Mouse (Mus musculus) kidney, embryonic 16.5 days (tissue): ENCODE measurements at regions not wholly inside any gene's neighbourhood (a gene's known extent, or its start where the extent isn't known, plus 50 kb on each side); places are given as distances from the start of the nearest gene placed in this dataset.
A peak's percentile ranks its signal among the peaks of the same experiment; 100 is the strongest.

ENCODE experiments used
- ATAC-seq: fragments of 200-750 bp; cut with Nextera tagmentation; 2 replicates; pipeline ENCODE4 v1.8.0; 2017; ENCODE audit warnings: moderate TSS enrichment; ENCODE audit not compliant: low FRiP score, low TSS enrichment
- H3K27ac ChIP-seq: fragments of 300-500 bp; sonication (generic); 2 replicates; pipeline ENCODE4 v1.5.1; 2014; ENCODE audit warnings: low read length
- H3K27me3 ChIP-seq: fragments of 300-500 bp; sonication (generic); 2 replicates; pipeline ENCODE4 v1.6.1; 2014; ENCODE audit warnings: low read length, control low read depth, mixed read lengths; ENCODE audit not compliant: insufficient read depth
- H3K36me3 ChIP-seq: fragments of 300-500 bp; sonication (generic); 2 replicates; pipeline ENCODE4 v1.6.1; 2014; ENCODE audit warnings: low read length, control low read depth, mixed read lengths; ENCODE audit not compliant: insufficient read depth
- H3K4me1 ChIP-seq: fragments of 300-500 bp; sonication (generic); 2 replicates; pipeline ENCODE4 v1.6.1; 2014; ENCODE audit warnings: low read length, control low read depth, mixed read lengths; ENCODE audit not compliant: insufficient read depth
- H3K4me2 ChIP-seq: fragments of 300-500 bp; sonication (generic); replicated peaks from 2 replicates; pipeline ENCODE4 v1.6.1; 2014; ENCODE audit warnings: low read depth, low read length
- H3K4me3 ChIP-seq: fragments of 300-500 bp; sonication (generic); 2 replicates; pipeline ENCODE4 v1.5.1; 2014; ENCODE audit warnings: mild to moderate bottlenecking, low read length
- H3K9ac ChIP-seq: fragments of 300-500 bp; sonication (generic); replicated peaks from 2 replicates; pipeline ENCODE4 v1.6.1; 2014; ENCODE audit warnings: low read length
- H3K9me3 ChIP-seq: fragments of 300-500 bp; sonication (generic); 2 replicates; pipeline ENCODE4 v1.6.1; 2016; ENCODE audit warnings: low read length, control low read depth
- WGBS: fragments of 180-500 bp; shearing (Covaris S2); extraction: QIAGEN DNeasy Blood & Tissue Kit; methylation state at CpG from one replicate; pipeline ENCODE4 v1.1.7; 2014; 5-methylcytosine and 5-hydroxymethylcytosine counted together

- H3K4me1 ChIP-seq: no peaks in the 10 kb centered on the region
- no peak overlapping the region for H3K9ac ChIP-seq
- no peak for ATAC-seq
- no peak overlapping the region for H3K4me3 ChIP-seq
- no peaks in the 10 kb centered on the region for H3K9me3 ChIP-seq
- no peaks in the 10 kb centered on the region for H3K27me3 ChIP-seq
- H3K36me3 ChIP-seq: no peaks in the 10 kb centered on the region
- no peak overlapping the region for H3K27ac ChIP-seq
- H3K4me2 ChIP-seq: no peak overlapping the region
- WGBS: 59% methylated on average over 1 of the region's 1 CpGs
These were observed 759.9 kb upstream of the Fam160b2 start for GRCm38 (mm10) chr14:71359581-71359980.

GRCm38 (mm10) chr14:71338219-71338618 is 738.6 kb upstream of the Fam160b2 start:
- H3K27ac ChIP-seq: no peak overlapping the region
- H3K4me3 ChIP-seq: no peak overlapping the region
- no peaks in the 10 kb centered on the region for H3K9me3 ChIP-seq
- no peaks in the 10 kb centered on the region for H3K36me3 ChIP-seq
- H3K27me3 ChIP-seq: no peaks in the 10 kb centered on the region
- H3K9ac ChIP-seq: no peak overlapping the region
- WGBS: 26% methylated on average over 5 of the region's 5 CpGs
- no peak overlapping the region for H3K4me2 ChIP-seq
- no peaks in the 10 kb centered on the region for H3K4me1 ChIP-seq
- peak; percentile 88; the same call in 1 of the 2 replicates for ATAC-seq

- ATAC-seq: no peak
These were observed 737.3 kb upstream of the Fam160b2 start for GRCm38 (mm10) chr14:71336906-71337305.

DNA sequence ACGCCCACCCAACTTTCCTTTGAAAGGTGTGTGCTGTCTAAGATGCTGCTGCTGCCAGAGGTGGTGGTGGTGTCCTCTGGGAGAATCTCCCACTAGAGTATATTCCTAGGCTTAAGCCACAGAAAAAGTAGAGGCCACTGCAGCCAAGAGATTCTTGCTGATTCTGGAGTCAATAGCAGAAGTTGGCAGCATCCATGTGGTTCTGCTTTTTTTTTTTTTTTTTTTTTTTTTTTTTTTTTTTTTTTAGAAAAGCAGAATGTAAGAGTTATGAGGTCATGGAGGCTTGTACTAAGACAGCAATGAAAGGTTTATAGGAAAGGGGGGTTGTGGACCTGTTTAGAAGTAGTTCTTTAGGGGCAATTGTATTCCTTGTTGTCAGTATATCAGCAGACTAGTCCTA is 734.4 kb upstream of the Fam160b2 start:
- Histone ChIP-seq H3K4me3 (no peak overlapping the region), H3K27me3 (no peaks in the 10 kb centered on the region), H3K4me1 (no peaks in the 10 kb centered on the region), H3K27ac (no peak overlapping the region), H3K9me3 (no peaks in the 10 kb centered on the region), H3K36me3 (no peaks in the 10 kb centered on the region), H3K9ac (no peak overlapping the region), H3K4me2 (no peak overlapping the region)
- no peak for ATAC-seq
- WGBS: 95% methylated on average over 1 of the region's 1 CpGs

More at GRCm38 (mm10) chr14:71336906-71337305, 737.3 kb upstream of the Fam160b2 start:
- Histone ChIP-seq H3K36me3 (no peaks in the 10 kb centered on the region), H3K9me3 (no peaks in the 10 kb centered on the region), H3K4me3 (no peak overlapping the region), H3K9ac (no peak overlapping the region), H3K27me3 (no peaks in the 10 kb centered on the region), H3K4me2 (no peak overlapping the region), H3K4me1 (no peaks in the 10 kb centered on the region), H3K27ac (no peak overlapping the region)
- WGBS: 95% methylated on average over 3 of the region's 3 CpGs

GRCm38 (mm10) chr14:71329862-71330630 is 730.4 kb upstream of the Fam160b2 start:
- no peaks in the 10 kb centered on the region for H3K27me3 ChIP-seq
- no peak overlapping the region for H3K9ac ChIP-seq
- 51% methylated on average over 5 of the region's 5 CpGs for WGBS
- ATAC-seq: no peak
- H3K4me3 ChIP-seq: no peak overlapping the region
- H3K4me2 ChIP-seq: no peak overlapping the region
- H3K4me1 ChIP-seq: no peaks in the 10 kb centered on the region
- no peak overlapping the region for H3K27ac ChIP-seq
- H3K9me3 ChIP-seq: no peaks in the 10 kb centered on the region; the same call in 1 of the 2 replicates
- no peaks in the 10 kb centered on the region for H3K36me3 ChIP-seq

DNA sequence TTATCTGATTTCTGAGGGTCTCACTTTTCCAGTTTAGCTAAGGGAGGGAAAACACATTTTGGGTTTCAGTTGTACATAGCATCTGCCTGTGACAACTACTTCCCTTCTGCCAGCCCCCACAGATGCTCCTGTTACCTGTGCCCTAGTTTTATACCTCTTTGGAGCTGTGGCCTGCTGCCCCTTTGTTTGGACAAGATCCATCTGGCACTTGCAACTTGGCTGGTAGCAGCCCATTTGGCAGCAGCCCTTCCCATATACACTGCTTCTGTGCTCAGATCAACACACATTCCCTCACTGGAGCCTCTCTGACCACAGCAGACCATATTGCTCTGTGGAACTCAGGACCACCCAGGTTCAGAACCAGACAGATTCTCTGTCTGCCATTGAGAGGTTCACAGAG is 728.0 kb upstream of the Fam160b2 start:
- Histone ChIP-seq H3K27me3 (no peaks in the 10 kb centered on the region), H3K9me3 (no peaks in the 10 kb centered on the region; the same call in 1 of the 2 replicates), H3K4me1 (no peaks in the 10 kb centered on the region), H3K36me3 (no peaks in the 10 kb centered on the region), H3K4me3 (no peak overlapping the region), H3K27ac (no peak overlapping the region), H3K9ac (no peak overlapping the region), H3K4me2 (no peak overlapping the region)
- ATAC-seq: no peak

- Histone ChIP-seq H3K27me3 (no peaks in the 10 kb centered on the region), H3K36me3 (no peaks in the 10 kb centered on the region), H3K27ac (no peak overlapping the region), H3K4me2 (no peak overlapping the region), H3K9ac (no peak overlapping the region), H3K4me3 (no peak overlapping the region), H3K9me3 (no peaks in the 10 kb centered on the region; the same call in 1 of the 2 replicates), H3K4me1 (no peaks in the 10 kb centered on the region)
- no peak for ATAC-seq
- 90% methylated on average over 2 of the region's 2 CpGs for WGBS
These were observed 727.0 kb upstream of the Fam160b2 start for GRCm38 (mm10) chr14:71326521-71327105.

- Histone ChIP-seq H3K9me3 (no peaks in the 10 kb centered on the region), H3K36me3 (no peaks in the 10 kb centered on the region), H3K4me2 (no peak overlapping the region), H3K4me3 (no peak overlapping the region), H3K4me1 (no peaks in the 10 kb centered on the region), H3K27ac (no peak overlapping the region), H3K9ac (no peak overlapping the region), H3K27me3 (no peaks in the 10 kb centered on the region)
- ATAC-seq: no peak
- 67% methylated on average over 3 of the region's 3 CpGs for WGBS
These were observed 715.6 kb upstream of the Fam160b2 start for GRCm38 (mm10) chr14:71315228-71315627.

- no peak overlapping the region for H3K4me2 ChIP-seq
- WGBS: 76% methylated on average over 6 of the region's 6 CpGs
These were observed 700.1 kb upstream of the Fam160b2 start for GRCm38 (mm10) chr14:71299755-71300154.

GRCm38 (mm10) chr14:71281568-71281967 is 681.9 kb upstream of the Fam160b2 start:
- no peak for ATAC-seq
- no peaks in the 10 kb centered on the region for H3K27me3 ChIP-seq
- no peaks in the 10 kb centered on the region for H3K36me3 ChIP-seq
- no peak overlapping the region for H3K27ac ChIP-seq
- no peak overlapping the region for H3K4me3 ChIP-seq
- no peak overlapping the region for H3K9ac ChIP-seq
- WGBS: 88% methylated on average over 14 of the region's 14 CpGs
- no peaks in the 10 kb centered on the region for H3K4me1 ChIP-seq
- H3K4me2 ChIP-seq: no peak overlapping the region
- no peaks in the 10 kb centered on the region for H3K9me3 ChIP-seq

More at GRCm38 (mm10) chr14:71299755-71300154, 700.1 kb upstream of the Fam160b2 start:
- Histone ChIP-seq H3K4me1 (no peaks in the 10 kb centered on the region), H3K27me3 (no peaks in the 10 kb centered on the region), H3K36me3 (no peaks in the 10 kb centered on the region), H3K9me3 (no peaks in the 10 kb centered on the region), H3K27ac (no peak overlapping the region), H3K4me3 (no peak overlapping the region), H3K9ac (no peak overlapping the region)
- ATAC-seq: no peak
